Mouse (Mus musculus) fat pad, adult 2 months (tissue): ENCODE measurements around the gene Smg9.

Experiments used
- DNase-seq: peaks from one replicate; pipeline ENCODE4 v3.0.0-alpha.2; 2011; ENCODE audit warnings: low read depth, low spot score; ENCODE audit errors: extremely low read depth

Gene Smg9

DNA sequence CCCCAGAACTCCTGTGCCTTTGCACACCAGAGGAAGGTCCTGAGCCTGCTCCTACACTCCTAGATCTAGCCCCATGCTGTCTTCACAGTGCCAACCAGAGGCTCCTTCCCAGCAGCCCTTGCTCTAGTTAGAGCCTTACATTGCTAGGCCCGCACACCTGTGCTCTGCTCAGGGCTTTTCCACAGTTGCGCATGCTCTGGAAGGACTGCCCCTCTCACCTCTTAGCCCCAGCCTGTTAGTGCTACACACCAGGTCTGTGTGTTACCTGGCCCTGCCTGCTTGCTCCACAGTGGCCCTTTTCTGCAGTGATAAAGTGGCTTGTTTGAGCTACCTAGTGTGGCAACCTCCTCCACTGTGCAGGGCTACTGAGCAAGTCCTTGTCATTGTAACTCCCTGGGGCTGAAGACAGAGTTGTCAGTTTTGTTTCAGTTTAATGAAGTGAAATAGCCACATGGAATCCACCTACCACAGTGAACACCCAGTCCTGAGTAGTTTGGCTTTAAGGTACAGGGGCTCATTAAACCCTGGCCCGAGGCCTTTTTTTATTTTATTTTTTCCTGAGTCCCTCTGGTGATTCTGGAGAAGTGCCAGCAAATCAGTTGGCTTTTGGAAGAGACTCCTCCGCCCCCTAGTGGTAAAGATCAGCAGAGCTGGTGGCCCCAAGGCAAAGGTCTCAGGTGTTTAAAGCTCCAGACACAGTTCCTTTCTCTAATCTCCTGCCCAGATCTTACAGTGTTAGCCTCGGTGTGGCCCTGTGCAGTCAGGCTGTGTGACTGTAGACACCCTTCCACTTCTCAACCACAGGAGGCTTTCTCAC, 7.3 kb downstream of the Smg9 start:
- no peak for DNase-seq

DNA sequence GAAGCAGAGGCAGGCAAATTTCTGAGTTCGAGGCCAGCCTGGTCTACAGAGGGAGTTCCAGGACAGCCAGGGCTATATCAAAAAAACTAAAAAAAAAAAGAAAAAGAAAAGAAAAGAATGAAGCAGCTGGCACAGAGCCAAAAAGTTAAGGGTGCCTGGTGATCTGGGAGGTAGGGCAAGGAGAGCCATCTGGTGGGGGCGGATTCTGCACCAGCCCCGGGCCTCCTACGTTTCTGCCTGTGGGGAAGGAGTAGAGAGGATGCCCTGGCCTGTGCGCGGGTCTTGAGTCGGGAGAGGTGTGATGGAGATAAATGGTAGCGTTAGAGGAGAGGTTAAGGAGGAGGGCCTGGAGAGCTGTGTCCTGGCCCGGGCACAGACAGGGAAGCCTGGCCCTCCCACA, 8.8 kb downstream of the Smg9 start:
- no peak for DNase-seq

DNA sequence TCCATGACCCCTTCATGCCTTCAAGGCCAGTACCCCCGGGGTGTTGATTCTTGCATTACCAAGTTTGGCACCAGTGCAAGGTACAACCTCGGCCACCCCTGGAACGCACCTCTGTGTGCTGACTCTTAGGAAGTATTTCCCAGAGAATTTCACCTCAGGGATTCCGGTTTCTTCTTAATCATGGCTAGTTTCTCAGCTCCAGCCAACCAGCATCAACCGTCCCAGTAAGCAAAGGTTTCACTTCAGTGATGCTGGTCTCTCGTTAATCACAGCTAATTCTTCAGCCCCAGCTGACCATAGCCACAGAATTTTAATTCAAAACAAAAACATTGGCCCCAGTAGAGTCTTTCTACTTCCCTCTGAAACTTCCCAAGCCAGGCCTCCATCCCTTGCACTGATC, 10.7 kb downstream of the Smg9 start:
- no peak for DNase-seq

DNA sequence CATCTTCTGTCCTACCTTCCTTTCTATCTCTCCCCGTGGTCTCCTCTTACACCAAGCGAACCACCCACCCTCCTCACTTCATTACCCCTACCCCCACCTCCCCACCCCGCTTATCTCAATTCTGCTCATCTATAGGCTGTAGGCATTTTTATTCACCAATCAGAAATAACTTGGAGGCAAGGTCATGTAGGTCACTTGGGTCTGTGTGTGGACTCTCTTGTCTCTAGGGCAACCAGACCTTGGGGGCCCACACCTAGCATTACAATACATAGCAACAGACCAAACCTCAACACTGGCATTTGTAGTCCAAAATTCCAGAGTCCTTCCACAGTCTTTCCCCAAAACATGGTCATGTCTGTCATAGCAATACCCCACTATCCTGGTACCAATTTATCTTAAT, 11.4 kb downstream of the Smg9 start:
- no peak for DNase-seq

DNA sequence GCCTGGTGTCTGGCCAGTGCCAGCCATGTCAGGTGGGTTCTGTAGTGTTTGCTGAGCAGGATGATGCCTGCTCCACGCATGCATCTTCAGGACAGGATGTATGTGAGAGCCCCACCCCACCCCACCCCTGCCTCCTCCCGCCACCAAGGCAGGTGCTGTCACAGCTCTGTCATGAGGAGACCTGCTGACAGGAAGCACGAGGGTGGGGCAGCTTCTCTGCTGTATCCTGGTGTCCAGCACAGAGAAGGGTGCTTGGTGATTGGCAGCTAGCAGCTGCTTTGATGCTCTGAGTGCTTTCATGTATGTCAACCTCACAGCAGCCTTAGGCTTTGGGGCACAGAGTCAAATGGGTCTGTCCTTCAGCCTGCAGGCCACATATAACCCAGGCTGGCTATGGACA, 14.2 kb downstream of the Smg9 start:
- no peak for DNase-seq

DNA sequence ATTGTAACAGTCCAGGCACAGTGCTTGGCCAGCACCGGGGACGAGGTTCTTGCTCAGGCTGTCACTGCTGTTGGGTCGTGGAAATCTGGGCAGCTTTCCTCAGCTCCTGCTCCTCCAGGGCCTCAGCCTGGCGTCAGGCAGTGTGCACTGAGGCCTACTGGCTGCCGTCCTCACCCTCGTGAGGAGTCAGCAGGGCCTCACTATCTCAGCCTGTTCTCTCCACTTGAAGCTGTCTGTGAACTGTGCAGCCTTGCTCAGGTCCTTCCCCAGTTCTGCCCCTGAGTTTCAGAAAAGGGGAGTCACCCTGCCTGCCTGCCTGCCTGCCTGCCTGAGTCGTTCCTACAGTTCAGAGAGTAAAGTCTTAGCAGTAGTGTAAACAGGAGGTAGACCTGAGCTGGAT, 15.8 kb downstream of the Smg9 start:
- DNase-seq, result no peak

DNA sequence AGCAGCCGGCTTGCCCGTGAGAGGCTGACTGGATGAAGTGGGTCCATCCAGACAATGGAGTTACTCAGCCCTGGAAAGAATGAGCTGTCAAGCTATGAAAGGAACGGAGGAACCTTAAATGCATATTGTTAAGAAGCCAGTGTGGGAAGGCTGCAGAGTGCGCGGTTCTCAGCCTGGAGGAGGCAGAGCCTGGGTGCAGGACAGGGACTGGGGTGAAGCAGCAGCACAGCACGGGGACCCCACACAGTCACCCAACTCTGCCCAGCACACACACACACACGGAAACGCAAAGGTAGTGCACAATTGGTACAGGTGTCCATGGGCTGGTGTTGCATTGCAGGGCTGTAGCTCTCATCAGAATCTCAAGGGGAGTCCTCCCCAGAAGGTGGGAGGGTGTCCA, 20.2 kb downstream of the Smg9 start:
- no peak for DNase-seq

DNA sequence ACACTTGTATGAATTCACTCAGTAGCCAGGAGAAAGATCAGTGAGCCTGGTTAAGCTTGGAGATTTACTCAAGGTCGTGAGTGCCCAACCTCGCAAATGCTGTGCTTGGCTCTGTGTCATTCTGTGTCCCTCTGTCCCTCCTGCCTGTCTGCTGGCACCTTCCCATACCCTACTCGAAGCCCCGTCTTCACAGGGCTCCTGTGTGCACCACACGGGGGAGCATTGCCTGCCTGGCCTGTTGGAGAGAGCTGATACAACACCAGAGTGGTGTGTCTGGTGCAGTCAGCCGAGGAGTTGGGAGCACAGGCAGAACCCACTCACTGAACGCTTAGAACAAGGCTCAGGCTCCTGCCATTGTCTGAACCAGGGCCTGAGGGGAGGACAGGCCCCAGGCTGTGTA, 22.2 kb downstream of the Smg9 start:
- DNase-seq, result no peak

DNA sequence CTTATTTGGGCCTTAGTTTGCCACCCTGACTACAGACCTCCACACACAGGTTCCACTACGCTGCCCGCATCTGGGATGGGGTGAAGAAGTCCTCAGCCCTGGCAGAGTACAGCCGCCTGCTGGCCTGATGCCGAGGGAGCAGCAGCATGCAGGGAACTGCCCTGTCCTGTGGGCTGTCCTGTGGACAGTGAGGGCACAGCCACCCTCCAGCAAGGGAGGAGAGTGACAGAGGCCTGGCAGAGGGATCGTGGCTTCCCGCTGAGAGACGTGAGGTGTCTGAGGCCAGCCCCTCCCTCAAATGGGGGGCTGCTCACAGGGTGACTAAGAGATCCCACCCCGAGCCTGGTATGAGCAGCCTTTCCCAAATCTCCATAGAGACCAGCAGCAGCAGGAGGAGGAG, 22.8 kb downstream of the Smg9 start:
- no peak for DNase-seq

DNA sequence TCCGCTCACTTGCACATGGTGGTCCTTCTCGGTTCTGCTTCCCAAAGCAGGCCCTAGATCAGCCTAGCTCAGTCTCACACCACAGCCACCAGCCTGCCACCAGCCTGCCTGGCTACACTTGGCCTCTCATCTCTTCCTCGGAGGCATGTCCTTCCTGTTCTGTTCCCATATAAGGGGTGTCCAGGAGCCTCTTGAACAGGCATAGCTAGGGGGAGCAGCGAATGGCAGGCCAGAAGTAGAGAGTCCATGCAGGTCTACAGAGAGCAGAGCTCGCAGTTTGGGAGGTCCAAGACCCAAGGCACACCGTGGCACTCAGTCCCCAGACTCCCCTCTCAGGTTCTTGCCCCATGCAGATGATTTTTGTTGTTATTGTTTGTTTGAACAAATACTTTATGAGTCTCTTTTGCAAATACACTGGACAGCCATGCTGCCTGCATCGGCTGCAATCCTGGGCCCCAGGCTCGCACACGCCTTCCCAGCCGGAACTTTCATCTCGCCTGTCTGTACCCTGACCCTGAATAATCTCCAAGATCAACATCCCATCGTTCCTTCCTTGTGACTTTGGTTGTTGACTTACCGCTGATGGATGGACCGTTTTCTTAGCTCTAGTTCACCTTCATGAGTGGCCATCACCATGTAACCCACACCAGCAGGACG, 23.8 kb downstream of the Smg9 start:
- DNase-seq, result no peak

DNA sequence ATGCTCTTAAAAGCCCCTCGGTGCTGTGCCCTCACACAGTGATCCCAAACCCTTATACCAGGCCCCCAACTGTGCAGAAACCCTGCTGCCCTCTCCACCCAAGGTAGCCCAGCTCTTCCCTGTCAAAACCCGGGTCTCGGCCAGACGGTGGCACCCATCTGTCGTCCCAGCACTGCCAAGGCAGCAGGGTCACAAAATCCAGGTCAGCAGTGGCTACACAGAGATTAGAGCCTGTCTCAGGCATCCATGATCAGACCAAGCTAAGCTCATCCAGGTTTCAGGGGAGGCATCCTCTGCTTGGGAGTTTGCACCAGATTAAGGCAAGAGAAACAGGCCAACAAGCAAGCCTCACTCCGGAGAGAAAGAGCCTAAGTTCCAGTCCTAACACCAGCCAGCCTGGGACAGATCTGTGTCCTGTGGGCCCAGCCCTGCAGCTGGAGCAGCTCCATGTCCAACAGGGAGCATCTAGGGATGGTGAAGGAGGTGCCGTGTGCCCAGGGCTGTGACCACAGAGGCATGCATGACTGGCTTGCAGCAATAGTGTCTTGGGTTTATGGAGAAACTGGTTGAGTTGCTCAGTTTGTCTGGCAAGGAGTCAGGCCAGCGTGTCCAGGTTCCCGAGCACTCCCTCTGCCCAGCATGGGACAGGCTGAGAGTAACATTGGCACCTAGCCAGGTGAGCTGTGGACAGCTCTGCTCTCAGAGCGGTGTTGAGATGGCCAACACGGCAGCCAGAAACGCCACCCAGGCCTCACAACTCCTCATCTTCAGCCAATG, 24.7 kb downstream of the Smg9 start:
- DNase-seq, result no peak

DNA sequence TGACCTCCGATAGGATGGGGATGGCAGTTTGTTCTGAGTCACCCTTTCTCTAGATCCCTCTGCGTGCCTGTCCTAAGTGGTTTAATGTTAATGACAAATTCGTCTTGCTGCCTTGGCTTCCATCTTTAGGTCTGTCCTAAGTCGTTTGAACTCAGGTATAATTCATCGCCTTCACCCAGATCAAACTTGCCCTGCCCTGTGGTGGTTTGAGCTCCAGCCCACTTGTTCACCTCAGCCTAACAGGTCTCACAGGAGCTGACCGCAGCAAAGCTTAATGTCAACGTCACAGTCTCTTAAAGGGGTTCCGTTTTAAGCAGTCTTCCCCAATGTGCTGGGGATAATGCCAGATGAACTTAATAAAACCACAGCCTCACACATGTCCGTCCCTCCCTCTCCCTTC, 26.5 kb downstream of the Smg9 start:
- no peak for DNase-seq

DNA sequence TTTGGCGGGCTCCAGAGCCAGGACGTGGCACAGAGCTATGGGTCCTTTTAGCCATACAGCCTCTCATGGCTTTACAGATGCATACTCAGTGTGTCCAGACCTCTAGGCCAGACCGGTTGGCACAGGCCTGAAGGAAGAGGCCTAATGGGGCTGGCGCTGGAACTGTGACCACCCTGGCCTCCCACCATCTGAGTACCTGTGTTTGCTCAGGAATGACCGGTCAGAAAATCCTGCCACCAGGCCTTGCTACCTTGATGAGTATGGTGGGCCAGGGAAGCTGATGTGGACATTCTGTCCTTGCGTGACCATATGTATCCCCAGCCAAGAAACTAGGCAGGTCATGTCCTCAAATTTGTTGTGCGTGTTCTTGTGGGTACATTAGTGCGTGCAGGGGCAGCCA, 27.7 kb downstream of the Smg9 start:
- DNase-seq, result no peak

DNA sequence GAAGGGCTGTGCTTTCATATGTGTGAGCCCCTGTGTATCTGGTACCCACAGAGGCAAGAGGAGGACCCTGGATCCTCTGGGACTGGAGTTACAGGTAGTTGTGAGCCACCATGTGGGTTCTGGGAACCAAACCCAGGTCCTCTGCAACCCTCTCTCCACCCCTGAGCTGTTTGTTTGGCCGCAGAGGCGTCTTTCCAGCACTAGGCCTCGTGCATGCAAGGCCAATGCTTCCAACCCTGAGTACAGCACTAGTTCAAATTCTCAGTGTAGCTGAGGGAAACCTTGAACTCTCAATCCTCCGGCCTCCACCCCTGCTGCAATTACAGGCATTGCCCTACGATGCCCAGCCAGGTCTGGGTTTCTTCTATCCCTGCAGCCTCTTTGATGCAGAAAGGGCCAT, 29.3 kb downstream of the Smg9 start:
- DNase-seq, result no peak

DNA sequence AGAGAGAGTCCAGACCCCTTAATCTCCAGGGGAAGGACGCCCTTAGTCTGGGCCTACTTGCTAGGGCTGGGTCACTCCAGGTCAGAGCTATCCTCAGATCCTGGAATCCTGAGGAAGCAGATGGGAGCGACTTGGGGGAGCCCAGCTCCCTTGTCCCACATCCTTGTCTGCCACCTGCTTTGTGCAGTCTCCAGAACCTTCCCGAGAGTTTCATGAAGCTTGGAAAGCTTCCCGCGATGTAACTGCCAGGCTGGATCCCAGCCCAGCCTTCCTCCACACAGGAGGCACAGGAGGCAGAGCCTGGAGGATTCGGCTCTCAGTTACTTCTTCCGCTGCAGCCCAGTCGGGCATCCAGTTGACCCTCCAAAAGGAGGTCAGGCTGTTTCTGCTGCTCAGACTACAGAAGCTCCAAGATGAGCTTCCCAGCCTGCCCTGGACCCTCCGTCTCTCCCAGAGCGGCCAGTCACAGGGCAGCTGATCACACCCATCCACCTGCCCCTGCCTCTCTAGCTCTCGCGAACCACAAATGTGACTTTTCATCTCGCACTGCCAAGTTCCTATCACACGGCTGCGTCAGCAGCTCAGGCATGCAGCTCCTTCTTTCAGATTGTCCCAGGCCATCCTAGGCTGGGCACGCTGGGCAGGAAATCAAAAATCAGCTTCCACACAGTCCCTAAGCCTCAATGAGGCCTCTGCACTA, 30.1 kb downstream of the Smg9 start:
- DNase-seq, result no peak

DNA sequence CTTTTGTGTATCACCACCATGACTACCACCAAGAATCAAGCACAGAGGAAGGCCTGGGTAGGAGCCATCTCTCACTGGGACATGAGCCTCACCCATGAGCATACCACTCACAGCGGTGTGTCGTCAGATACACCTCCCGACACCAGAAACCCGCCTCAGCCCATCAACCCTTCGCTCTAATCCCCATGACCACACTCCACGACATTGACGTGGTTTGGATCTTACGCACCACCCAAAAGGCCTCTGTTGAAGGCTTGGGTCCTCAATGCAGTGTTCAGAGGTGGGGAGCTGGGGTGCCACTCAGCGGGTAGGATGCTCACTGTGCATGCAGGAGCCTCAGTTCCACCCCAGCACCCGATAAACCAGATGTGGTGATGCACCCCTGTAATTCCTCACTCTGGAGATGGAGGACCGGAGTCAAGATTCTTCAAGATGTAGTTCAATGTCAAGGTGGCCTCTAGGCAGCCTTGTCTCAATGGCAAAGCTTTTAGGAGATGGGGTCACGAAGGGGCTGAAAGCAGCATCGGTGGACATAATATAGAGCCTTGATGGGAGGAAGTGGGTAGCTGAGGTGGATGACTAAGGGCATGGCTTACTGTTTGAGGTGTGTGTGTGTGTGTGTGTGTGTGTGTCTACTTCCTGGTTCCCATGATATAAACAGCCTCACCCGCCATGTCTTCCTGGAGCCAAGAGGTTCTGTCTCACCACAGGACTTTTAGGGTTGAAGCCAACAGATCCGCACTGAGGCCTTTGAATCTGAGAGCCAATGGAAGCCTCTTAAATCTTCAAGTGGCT, 31.3 kb downstream of the Smg9 start:
- DNase-seq, result no peak

DNA sequence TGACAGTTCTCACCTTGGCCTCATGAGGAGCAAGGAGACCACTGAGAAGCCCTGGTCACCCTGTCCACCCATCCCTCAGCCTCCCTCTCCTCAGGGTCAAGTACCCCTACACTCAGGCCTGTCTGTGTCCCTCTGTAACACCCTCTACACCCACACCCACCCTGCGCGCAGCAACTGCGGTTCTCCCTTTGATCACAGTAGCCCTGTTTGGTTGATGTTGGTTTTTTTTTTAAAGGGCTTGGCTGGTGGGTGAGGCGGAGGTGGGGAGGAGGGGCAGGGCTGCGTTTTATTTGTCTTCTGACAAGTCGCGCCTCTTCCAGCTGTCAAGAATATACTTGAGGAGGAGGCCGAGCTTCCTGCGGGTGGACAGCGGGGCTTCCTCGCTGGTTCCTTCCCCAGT, 32.3 kb downstream of the Smg9 start:
- no peak for DNase-seq

DNA sequence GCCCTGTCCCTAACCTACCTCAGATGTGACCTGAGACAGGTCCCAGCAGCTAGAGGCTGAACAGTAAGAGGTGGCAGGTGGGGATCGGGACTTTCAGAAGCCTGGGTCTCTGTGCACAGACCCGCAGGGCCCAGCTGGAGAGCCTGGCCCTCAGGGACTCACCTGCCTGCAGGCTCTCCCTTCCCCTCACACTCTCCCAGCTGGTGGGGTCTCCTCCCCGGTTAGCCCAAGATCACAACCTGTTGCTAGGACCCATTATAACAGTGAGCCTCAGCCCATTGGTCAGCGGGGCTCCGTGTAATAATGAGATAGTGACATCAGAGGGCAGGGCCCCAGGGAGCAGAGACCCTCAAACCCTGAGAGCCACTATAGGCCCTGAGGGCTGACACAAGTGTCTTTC, 35.9 kb downstream of the Smg9 start:
- DNase-seq, result no peak

DNA sequence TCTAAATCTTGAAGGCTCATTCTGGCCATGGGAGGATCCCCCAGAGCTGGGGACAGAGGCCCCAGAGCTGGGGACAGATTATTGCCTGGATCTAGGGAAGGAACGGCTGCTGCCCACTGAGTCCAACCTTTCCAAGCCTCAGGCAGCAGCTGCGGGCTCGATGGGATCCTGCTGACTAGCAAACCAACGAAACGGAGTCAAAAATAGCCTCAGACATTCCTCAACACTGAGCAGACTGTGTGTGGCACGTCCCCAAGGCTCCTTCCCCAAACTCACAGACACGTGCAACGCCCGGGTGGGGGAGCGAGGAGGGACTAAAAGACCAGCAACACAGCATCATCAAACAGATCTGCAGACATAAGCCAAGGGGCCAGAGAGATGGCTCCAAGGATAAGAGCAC, 38.6 kb downstream of the Smg9 start:
- DNase-seq, result no peak

DNA sequence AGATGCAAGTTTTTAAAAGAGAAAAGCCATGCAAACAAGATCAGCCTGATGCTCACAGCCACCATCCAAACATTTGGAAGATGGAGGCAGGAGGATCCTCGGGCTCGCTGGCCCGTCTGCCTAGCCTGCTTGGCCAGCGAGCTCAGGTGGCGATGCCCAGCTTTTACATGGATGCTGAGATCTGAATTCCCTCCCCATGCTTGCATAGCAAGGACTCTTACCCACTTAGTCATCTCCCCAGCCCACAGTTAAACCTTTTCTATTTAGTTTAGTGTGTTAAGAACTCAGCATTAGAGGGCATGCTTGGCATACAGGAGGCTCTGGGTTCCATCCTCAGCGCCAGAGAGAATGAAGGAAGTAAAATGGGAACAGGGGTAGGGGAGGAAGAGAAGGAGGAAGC, 39.8 kb downstream of the Smg9 start:
- DNase-seq, result no peak

DNA sequence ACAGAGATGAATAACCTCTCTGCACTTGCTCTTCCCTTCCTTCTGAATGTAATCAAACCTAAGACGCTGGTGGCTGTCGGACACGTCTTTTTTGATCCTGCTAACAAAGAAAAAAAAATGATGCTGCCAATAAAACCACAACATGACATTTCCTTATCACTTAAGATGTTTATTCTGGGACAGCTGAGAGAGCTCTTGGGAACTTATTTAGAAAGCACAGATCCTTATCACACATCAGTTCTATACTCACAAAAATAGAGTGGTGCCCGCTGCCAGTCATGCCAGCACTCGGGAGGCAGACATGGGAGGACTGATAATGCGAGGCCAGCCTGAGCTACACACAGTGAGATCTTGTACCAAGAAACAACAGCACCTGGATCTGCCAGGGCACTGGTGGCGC, 40.5 kb downstream of the Smg9 start:
- DNase-seq, result no peak
